Mouse (Mus musculus) lung, adult 2 months (tissue): ENCODE measurements around the gene Srgap2.

Experiments used
- CTCF ChIP-seq: fragments of 200-500 bp; IDR thresholded peaks from 2 replicates; pipeline ENCODE4 v1.5.1; 2011; ENCODE audit warnings: mild to moderate bottlenecking, low read length, control low read depth; ENCODE audit not compliant: insufficient read depth
- POLR2A ChIP-seq: fragments of 200-500 bp; IDR thresholded peaks from 2 replicates; pipeline ENCODE4 v1.6.1; 2011; ENCODE audit warnings: low read depth, mild to moderate bottlenecking, control low read depth, low read length, borderline replicate concordance; ENCODE audit errors: extremely low read depth

DNA sequence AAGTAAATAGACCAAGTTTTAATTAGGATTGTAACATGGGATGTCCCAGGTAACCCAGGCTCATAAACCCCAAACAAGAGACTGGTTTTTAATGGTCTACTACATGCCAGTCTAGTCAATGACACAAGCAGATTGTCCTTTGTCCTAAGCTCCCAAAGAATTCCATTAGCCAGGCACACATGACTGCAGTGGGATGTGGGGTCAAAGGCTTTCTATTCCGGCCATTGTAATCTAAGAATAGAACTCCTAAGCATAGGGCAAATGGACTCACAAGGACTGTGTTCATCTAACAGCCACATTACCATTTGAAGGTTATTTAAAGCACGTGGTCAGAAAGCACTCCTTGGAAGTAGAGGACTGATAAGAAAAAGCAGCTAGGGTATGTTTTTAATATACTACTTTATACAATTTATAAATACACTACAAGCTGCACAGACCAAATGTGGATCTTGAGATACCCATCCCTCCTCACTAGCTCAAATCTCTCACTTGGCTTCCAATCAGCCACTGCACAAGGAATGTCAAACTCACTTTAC, 48.3 kb downstream of the Srgap2 start:
- TF ChIP-seq POLR2A: no peak
- no peak for TF ChIP-seq CTCF
